Mouse (Mus musculus) intestine, embryonic 16.5 days (tissue): Measurements from ENCODE around the gene Nelfa. TPM values are rescaled to one million over a fixed set of nuclear protein-coding genes. Genes with fewer than 3 reads are reported as not detected.

ENCODE experiments used
- ATAC-seq: fragments of 200-750 bp; cut with Nextera tagmentation; 2 replicates; pipeline ENCODE4 v1.8.0; 2017; ENCODE audit warnings: moderate TSS enrichment, moderate library complexity
- H3K27ac ChIP-seq: fragments of 300-500 bp; sonication (generic); 2 replicates; pipeline ENCODE4 v1.5.1; 2014; ENCODE audit warnings: mild to moderate bottlenecking, low read length
- H3K27me3 ChIP-seq: fragments of 300-500 bp; sonication (generic); replicated peaks from 2 replicates; pipeline ENCODE4 v1.6.1; 2014; ENCODE audit warnings: low read length, control low read depth, mixed read lengths; ENCODE audit not compliant: control insufficient read depth, insufficient read depth
- H3K36me3 ChIP-seq: fragments of 300-500 bp; sonication (generic); 2 replicates; pipeline ENCODE4 v1.6.1; 2014; ENCODE audit warnings: low read length, control low read depth; ENCODE audit not compliant: control insufficient read depth, insufficient read depth
- H3K4me1 ChIP-seq: fragments of 300-500 bp; sonication (generic); 2 replicates; pipeline ENCODE4 v1.6.1; 2014; ENCODE audit warnings: low read length, control low read depth, mixed read lengths; ENCODE audit not compliant: control insufficient read depth, insufficient read depth
- H3K4me2 ChIP-seq: fragments of 300-500 bp; sonication (generic); 2 replicates; pipeline ENCODE4 v1.6.1; 2014; ENCODE audit warnings: low read depth, low read length, control low read depth
- H3K4me3 ChIP-seq: fragments of 300-500 bp; sonication (generic); 2 replicates; pipeline ENCODE4 v1.5.1; 2014; ENCODE audit warnings: mild to moderate bottlenecking, low read length
- H3K9ac ChIP-seq: fragments of 300-500 bp; sonication (generic); 2 replicates; pipeline ENCODE4 v1.6.1; 2014; ENCODE audit warnings: low read depth, low read length
- H3K9me3 ChIP-seq: fragments of 300-500 bp; sonication (generic); 2 replicates; pipeline ENCODE4 v1.6.1; 2016; ENCODE audit warnings: low read length, control low read depth; ENCODE audit not compliant: control insufficient read depth
- WGBS: fragments of 180-500 bp; shearing (Covaris S2); extraction: QIAGEN DNeasy Blood & Tissue Kit; methylation state at CpG from one replicate; pipeline ENCODE4 v1.1.7; 2014; 5-methylcytosine and 5-hydroxymethylcytosine counted together
- polyA plus RNA-seq: library from polyadenylated mRNA; unstranded; fragments of >200 nt; fragmentation: Nextera tagmentation; extraction: Ambion mirVana; gene quantifications from 2 replicates; pipeline ENCODE4 v1.2.1, GENCODE M21; 2015

Nelfa gene
- 44.1 and 48.8 TPM in 2 replicates for polyA plus RNA-seq

DNA sequence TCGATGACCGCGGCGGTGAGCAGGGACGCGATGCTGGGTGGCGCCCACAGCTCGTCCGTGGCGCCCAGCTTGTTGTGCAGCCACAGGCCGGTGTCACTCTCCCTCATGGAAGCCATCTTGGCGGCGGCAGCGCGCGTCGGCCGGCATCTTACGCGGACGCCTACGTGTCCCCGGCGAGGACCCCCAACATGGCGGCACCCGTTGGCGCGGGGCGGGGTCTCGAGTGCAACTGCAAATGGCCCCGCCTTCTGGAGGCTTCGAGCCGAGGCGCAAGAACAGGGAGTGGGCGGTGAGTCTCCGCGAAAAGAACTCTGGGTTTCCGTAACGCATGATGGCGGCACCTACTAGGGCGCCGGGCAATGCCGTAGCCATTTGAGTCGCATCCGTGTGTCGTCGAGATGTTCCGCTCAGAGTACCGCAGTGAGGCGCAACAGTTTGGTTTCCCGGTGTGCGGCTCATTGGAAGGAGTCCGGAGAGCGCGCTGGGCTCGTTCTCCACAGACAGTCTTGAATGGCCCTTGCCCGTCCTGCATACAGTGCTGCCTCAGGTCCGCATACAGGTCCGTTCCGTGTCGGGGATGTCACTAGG is at the start of gene Nelfa:
Gene Nelfa (minus strand): TSS at position 294 of the 588 bp plus-strand sequence.
- Histone ChIP-seq H3K9me3 (no peaks in the 10 kb centered on the region), H3K4me1 (peaks cover 11% of the 10 kb centered on the region), H3K36me3 (no peaks in the 10 kb centered on the region), H3K27me3 (no peaks in the 10 kb centered on the region), H3K4me2 (peak within 1 kb of the TSS; percentile 86), H3K4me3 (peak within 1 kb of the TSS; percentile 94), H3K9ac (peak within 1 kb of the TSS; percentile 94), H3K27ac (peak within 1 kb of the TSS; percentile 92)
- under 1% methylated on average over 61 of the region's 61 CpGs for WGBS
- peak; percentile 98 for ATAC-seq

DNA sequence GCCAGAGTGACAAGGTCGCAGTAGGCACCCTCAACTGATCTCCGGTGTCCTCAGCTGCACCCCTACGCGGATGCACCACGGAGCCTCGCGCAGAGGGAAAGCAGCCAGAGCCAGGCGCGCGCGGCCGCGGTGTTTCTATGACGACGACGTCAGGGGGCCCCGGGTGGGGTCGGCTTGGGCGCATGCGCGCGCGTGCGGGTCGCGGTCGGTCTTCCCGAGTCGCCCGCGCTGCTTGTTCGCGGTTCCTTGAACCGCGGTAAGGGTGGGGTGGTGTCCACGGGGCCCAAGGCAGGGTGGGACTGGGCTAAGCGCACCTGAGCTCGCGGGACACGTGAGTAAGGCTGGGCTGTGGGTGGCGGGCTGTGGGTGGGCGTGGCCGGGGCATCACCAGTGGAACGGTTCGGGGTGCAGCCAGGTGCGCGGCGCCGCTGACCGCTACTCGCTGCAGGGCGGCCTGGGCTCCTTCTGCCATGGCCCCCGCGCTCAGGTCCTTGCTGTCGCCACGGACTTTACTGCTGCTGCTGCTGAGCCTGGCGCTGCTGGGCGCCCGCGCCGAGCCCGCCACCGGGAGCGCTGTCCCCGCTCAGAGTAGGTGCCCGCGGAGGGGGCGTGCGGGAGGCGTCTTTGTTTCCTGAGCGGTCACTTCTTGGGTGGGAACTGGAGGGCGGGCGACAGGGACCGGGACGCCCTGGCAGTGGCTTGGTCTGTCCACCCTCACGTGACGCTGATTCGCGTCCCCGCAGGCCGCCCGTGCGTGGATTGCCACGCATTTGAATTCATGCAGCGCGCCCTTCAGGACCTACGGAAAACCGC is 47.3 kb upstream of the Nelfa start, which contains the start of gene Gm1673:
Gene Gm1673 (plus strand): TSS at position 125 of the 813 bp plus-strand sequence.
- H3K36me3 ChIP-seq, result no peaks in the 10 kb centered on the region
- no peak within 1 kb of the TSS; the same call in 1 of the 2 replicates for H3K27ac ChIP-seq
- H3K9me3 ChIP-seq, result no peaks in the 10 kb centered on the region
- no peaks in the 10 kb centered on the region for H3K27me3 ChIP-seq
- peak within 1 kb of the TSS; percentile 74 for H3K9ac ChIP-seq
- WGBS, result under 1% methylated on average over 73 of the region's 88 CpGs
- H3K4me3 ChIP-seq, result peak within 1 kb of the TSS; percentile 79
- H3K4me2 ChIP-seq, result peak within 1 kb of the TSS; percentile 97
- ATAC-seq, result peak; percentile 88
- peaks cover 12% of the 10 kb centered on the region for H3K4me1 ChIP-seq

DNA sequence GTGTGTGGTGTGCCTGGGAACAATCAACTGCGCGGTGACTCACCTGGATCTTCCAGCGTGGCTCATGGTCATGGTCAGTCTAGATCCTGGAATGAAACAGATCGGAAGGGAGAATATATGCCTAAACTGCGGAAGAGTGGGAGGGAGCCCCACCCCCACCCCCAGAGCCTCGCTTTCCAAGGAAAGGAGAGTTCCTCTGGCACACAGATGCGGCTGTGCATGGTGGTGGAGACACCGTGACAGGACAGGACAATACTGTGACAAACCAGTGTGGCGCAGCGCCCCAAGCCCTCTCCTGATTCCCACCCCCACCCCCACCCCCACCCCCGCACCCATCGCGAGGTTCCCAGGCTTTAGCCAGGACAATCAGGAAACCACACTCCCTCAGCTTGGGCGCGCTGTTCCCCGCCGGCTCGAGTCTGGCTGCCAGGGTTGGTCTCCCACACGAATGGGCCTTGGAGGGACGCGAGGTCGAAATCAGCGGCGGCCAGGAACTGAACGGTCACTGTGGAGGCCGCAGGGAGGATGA is 46.6 kb upstream of the Nelfa start:
- 4% methylated on average over 26 of the region's 26 CpGs for WGBS
- H3K27me3 ChIP-seq, result no peaks in the 10 kb centered on the region
- peak overlapping the region; percentile 97 for H3K4me2 ChIP-seq
- peak overlapping the region; percentile 79 for H3K4me3 ChIP-seq
- H3K27ac ChIP-seq, result no peak overlapping the region
- peaks cover 12% of the 10 kb centered on the region for H3K4me1 ChIP-seq
- H3K36me3 ChIP-seq, result no peaks in the 10 kb centered on the region
- H3K9me3 ChIP-seq, result no peaks in the 10 kb centered on the region
- peak; percentile 51 for ATAC-seq
- H3K9ac ChIP-seq, result peak overlapping the region; percentile 74

- ATAC-seq, result no peak
- 41% methylated on average over 3 of the region's 3 CpGs for WGBS
- no peaks in the 10 kb centered on the region for H3K27me3 ChIP-seq
- no peak overlapping the region for H3K27ac ChIP-seq
- H3K9me3 ChIP-seq, result no peaks in the 10 kb centered on the region
- H3K4me3 ChIP-seq, result no peak overlapping the region
- no peak overlapping the region for H3K4me2 ChIP-seq
- no peak overlapping the region for H3K9ac ChIP-seq
- no peaks in the 10 kb centered on the region for H3K36me3 ChIP-seq
- H3K4me1 ChIP-seq, result no peaks in the 10 kb centered on the region
These were observed 40.1 kb upstream of the Nelfa start for GRCm38 (mm10) chr5:33976267-33976666.

DNA sequence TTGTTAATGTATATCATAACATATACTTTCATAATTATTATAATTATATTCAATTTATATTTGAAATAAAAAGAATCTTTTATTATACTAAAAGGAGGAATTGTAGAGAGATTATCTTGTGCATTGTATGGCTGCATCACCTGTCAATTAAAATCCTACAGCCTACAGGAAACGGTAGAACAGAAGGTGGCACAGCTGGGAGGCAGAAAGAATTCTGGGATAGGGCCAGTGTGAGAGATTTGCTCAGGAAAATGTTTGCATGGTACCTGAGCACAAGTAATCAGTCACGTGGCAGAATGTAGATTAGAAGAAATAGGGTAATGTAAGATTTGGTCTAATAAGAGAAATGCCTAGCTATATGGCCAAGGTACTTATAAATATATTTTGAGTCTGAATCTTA is 38.5 kb upstream of the Nelfa start:
- Histone ChIP-seq H3K27ac (no peak overlapping the region), H3K36me3 (no peaks in the 10 kb centered on the region), H3K4me1 (no peaks in the 10 kb centered on the region), H3K9me3 (no peaks in the 10 kb centered on the region), H3K4me2 (no peak overlapping the region), H3K27me3 (no peaks in the 10 kb centered on the region), H3K4me3 (no peak overlapping the region), H3K9ac (no peak overlapping the region)
- ATAC-seq, result no peak
- WGBS, result 64% methylated on average over 2 of the region's 2 CpGs

- WGBS, result 68% methylated on average over 4 of the region's 4 CpGs
- H3K4me1 ChIP-seq, result no peaks in the 10 kb centered on the region
- no peaks in the 10 kb centered on the region for H3K27me3 ChIP-seq
- H3K4me2 ChIP-seq, result no peak overlapping the region
- no peak for ATAC-seq
- no peak overlapping the region for H3K9ac ChIP-seq
- no peaks in the 10 kb centered on the region for H3K9me3 ChIP-seq
- no peak overlapping the region for H3K4me3 ChIP-seq
- no peaks in the 10 kb centered on the region for H3K36me3 ChIP-seq
- H3K27ac ChIP-seq, result no peak overlapping the region
These were observed 23.2 kb upstream of the Nelfa start for GRCm38 (mm10) chr5:33959382-33959781.

DNA sequence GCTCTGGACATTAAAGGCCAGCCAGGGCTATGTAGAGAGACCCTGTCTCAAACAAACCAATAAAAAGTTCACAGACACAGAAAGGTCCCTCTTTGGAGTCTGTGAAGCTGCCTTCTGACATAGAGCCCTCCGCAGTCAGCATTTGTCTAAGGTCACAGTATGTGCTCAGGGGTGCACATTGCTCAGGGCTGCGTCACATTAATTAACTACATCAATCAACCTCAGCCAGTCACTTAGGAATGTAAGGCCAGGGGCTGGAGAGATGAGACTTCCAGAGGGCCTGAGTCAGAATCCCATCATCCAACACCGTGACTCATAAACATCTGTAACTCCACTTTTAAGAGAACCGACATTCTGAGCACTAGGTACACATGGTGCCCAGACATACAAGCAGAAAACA is 19.7 kb upstream of the Nelfa start:
- no peaks in the 10 kb centered on the region for H3K4me1 ChIP-seq
- no peak overlapping the region for H3K4me2 ChIP-seq
- no peak overlapping the region for H3K9ac ChIP-seq
- no peak overlapping the region for H3K27ac ChIP-seq
- peaks cover 8% of the 10 kb centered on the region for H3K9me3 ChIP-seq
- no peaks in the 10 kb centered on the region for H3K36me3 ChIP-seq
- H3K27me3 ChIP-seq, result no peaks in the 10 kb centered on the region
- no peak overlapping the region for H3K4me3 ChIP-seq
- ATAC-seq, result no peak
- WGBS, result 73% methylated on average over 4 of the region's 4 CpGs

- 39% methylated on average over 10 of the region's 10 CpGs for WGBS
- ATAC-seq, result no peak
These were observed 18.1 kb upstream of the Nelfa start for GRCm38 (mm10) chr5:33954354-33954753.

DNA sequence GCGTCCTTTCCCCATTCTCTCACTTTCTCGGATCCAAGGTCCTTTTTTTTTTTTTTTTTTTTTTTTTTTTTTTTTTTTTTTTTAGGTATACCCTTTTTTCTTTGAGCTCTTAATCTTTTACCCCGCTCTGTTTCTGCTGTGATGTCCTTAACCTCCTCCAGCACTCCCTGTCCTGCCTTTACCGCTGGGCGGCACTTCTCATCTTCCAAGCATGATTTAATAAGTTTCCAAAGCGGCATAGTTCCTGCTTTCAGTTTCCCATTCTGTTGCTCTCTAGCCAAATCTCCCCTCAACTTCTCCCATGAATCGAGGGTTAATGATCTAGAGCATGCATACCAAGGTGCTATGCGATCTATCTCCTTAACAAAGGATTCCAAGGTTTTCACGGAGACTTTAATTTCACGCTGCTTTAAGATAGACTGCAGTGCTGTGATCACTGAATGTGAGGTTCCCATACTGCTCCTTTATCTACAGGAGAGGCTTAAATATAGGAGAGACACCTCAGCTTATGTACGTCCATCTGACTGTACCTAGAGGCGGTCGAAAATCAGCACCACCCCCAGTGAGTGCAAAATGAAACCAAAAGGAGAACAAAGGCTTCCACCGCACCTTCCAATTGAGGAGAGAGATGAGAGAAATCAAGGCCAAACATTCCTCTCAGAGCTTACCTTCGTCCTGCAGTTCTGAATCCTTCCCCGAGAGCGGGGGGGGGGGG is 17.4 kb upstream of the Nelfa start:
- Histone ChIP-seq H3K27me3 (no peaks in the 10 kb centered on the region), H3K4me3 (no peak overlapping the region), H3K4me1 (no peaks in the 10 kb centered on the region), H3K4me2 (no peak overlapping the region), H3K9ac (no peak overlapping the region), H3K36me3 (no peaks in the 10 kb centered on the region), H3K9me3 (peaks cover 8% of the 10 kb centered on the region), H3K27ac (no peak overlapping the region)
- WGBS, result 89% methylated on average over 17 of the region's 17 CpGs
- ATAC-seq, result no peak

More at GRCm38 (mm10) chr5:33954354-33954753, 18.1 kb upstream of the Nelfa start:
- Histone ChIP-seq H3K27me3 (no peaks in the 10 kb centered on the region), H3K9me3 (peaks cover 8% of the 10 kb centered on the region), H3K27ac (no peak overlapping the region), H3K4me2 (no peak overlapping the region), H3K36me3 (no peaks in the 10 kb centered on the region), H3K9ac (no peak overlapping the region), H3K4me3 (no peak overlapping the region), H3K4me1 (no peaks in the 10 kb centered on the region)
